ENCODE assay signal across 10 mouse cellular contexts in the genomic region with DNA sequence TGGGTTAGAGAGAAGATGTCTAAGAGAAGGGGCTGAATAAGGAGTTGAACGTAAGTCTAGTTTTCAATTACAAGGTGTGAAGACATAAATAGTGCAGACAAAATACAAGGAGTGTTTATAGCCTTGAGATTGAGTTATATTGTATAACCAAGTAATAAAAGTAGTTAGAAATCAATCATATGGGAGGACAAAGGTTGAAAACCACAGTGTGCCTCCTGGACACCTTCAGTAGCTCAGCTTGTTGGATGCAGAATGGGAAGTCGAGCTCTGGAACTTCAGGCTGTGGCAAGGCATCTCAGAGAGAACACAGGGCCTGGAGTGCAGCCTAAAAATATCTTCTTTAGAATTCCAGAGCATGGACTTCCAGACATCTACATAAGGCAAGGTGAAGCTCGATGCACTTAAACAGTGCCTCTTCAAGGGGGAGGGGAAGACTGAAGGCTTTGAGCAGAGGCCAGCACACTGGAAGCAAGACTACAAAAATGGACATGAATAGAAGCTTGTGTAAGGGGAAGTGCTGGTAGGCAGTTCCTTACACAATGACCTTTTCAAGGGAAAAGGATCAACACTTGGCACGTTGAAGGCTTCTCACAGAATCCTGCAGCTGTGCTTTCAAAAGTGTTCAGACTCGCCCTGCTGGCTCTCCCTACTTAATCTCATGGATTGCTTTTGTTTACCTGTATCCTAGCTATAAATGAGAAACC.
DNase-seq lines count a peak whose midpoint lies in the region.
"Had no signal": no experiment of that assay in that cellular context is flagged by ENCODE, and none has a peak within 500 bp of the region (broad histone marks: within the 10 kb centered on the region; RNA-seq: fewer than 3 reads in every experiment).

No protein-coding gene starts in this region.

- H3K4me1 ChIP-seq in heart, embryonic 10.5 days = peaks cover 25% of the 10 kb centered on the region

- H3K4me3 ChIP-seq in heart, embryonic 10.5 days = no peak overlapping the region
- H3K4me3 ChIP-seq: erythroblast, embryonic 14.5 days had no signal

- 40% methylated on average over 5 of the region's 5 CpGs for WGBS in heart, embryonic 10.5 days

- H3K9me3 ChIP-seq in heart, embryonic 10.5 days = no peaks in the 10 kb centered on the region

- no peaks in the 10 kb centered on the region for H3K36me3 ChIP-seq in heart, embryonic 10.5 days

- no peak for DNase-seq in heart, embryonic 10.5 days (ENCODE audit: low spot score)
- no peak for DNase-seq in heart, postnatal 25 days (ENCODE audit: low spot score)
- peak; percentile 4 for DNase-seq in urinary bladder, postnatal 14 days (ENCODE audit: low spot score)
- no peak for DNase-seq in urinary bladder, adult 2 months (ENCODE audit: low spot score)
- peak; percentile 3 for DNase-seq in lung, postnatal 36 days
- no peak for DNase-seq in cerebellum, adult 8-10 months
- DNase-seq in spleen, adult 12 weeks (ENCODE audit: low spot score) = no peak
- no peak for DNase-seq in ovary, postnatal 14 days (ENCODE audit: low spot score)

- no peaks in the 10 kb centered on the region for H3K27me3 ChIP-seq in heart, embryonic 10.5 days (ENCODE audit: insufficient read depth, poor library complexity, severe bottlenecking)

- H3K27ac ChIP-seq in heart, embryonic 10.5 days = peak overlapping the region; percentile 78
- H3K27ac ChIP-seq: macrophage had no signal

- intact Hi-C loops in heart, postnatal 25 days (cut with DNase I) = no loop called here

Comparison
In these comparisons a context has a peak if more than half of its experiments do, and no peak if none do; other contexts are left out.
1. DNase-seq: peak in urinary bladder, postnatal 14 days (single experiment) and lung, postnatal 36 days (single experiment); none in heart, embryonic 10.5 days (single experiment), heart, postnatal 25 days (single experiment), urinary bladder, adult 2 months (single experiment), cerebellum, adult 8-10 months (single experiment), spleen, adult 12 weeks (single experiment) and ovary, postnatal 14 days (single experiment).